Mouse (Mus musculus): Measurements from ENCODE around the gene Nutf2-ps1.

GRCm38 (mm10) chr19:53554981-53555616, 33.8 kb downstream of the Nutf2-ps1 start:
- TF ChIP-seq GATA1 (IDR thresholded peaks at IDR 0.05; ENCODE audit: borderline replicate concordance, low read length) (no peak), FLI1 (IDR thresholded peaks at IDR 0.05; ENCODE audit: low read length) (no peak)

Data from megakaryocyte, embryonic 14.5 days (primary cell).